Mouse (Mus musculus) fat pad, adult 2 months (tissue): Measurements from ENCODE around the gene Gm20458.

Experiments
- DNase-seq: peaks from one replicate; pipeline ENCODE4 v3.0.0-alpha.2; 2011; ENCODE audit warnings: low read depth, low spot score; ENCODE audit errors: extremely low read depth

The Gm20458 gene

GRCm38 (mm10) chr2:164531169-164531568, 70.4 kb downstream of the Gm20458 start:
- no peak for DNase-seq

GRCm38 (mm10) chr2:164534315-164534714, 73.5 kb downstream of the Gm20458 start:
- no peak for DNase-seq

- no peak for DNase-seq
These were observed 76.2 kb downstream of the Gm20458 start for GRCm38 (mm10) chr2:164537003-164537402.
